Mouse (Mus musculus) left cerebral cortex, adult 6 months (tissue): ENCODE data around the gene Stk19. TPM values are rescaled to one million over a fixed set of nuclear protein-coding genes. Genes with fewer than 3 reads are reported as not detected.

Source experiments
- long read RNA-seq, 2 experiments: library from polyadenylated mRNA; unstranded; transcript quantifications; one replicate each; pipeline ENCODE4 v2.0.0; 2019 to 2020
- polyA plus RNA-seq: library from polyadenylated mRNA; unstranded; fragments of <200 nt; fragmentation: Nextera tagmentation; gene quantifications from 2 replicates; pipeline ENCODE4 v1.2.3, GENCODE M21; 2021

Stk19 gene
- polyA plus RNA-seq: 60.8 and 64.9 TPM in 2 replicates
- long read RNA-seq, experiment 1, transcript Stk19-201 (7 exons, 1,120 nt): major isoform, 32 of 68 reads
- long read RNA-seq, experiment 1, partial matches to known transcripts: 29 of 68 reads
- long read RNA-seq, experiment 1, other reads (novel, unspliced or antisense): 6 of 68 reads
- long read RNA-seq, experiment 2, transcript Stk19-201 (7 exons, 1,120 nt): major isoform, 38 of 77 reads
- long read RNA-seq, experiment 2, partial matches to known transcripts: 30 of 77 reads
- long read RNA-seq, experiment 2, other reads (novel, unspliced or antisense): 7 of 77 reads

DNA sequence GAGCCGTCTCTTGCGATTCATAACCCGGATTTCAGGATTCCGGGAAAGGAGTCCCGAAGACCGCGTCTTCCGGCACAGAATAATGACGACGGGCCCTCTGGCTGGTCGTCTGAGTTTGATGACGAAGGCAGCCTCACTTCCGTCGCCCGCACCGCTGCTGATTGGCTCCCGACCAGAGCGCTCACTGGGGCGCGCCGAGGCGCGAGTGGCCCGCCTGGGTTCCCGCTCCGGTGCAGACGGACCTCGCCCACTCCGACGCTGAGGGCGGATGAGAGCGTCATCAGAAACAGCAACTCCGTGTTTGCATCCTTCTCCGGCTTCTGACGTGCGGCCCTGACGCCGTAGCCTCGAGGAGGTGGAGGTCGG is at the start of gene Stk19, which contains the start of gene Dxo:
Stk19 (minus strand) TSS at position 90 of the 366 bp plus-strand sequence.
Dxo (plus strand) TSS at position 164 of the 366 bp plus-strand sequence.

GRCm38 (mm10) chr17:34881683-34882310 is 45.1 kb upstream of the Stk19 start, which contains the start of gene Gm20547:
Gene Gm20547, minus strand, starts transcription at chr17:34882042.

DNA sequence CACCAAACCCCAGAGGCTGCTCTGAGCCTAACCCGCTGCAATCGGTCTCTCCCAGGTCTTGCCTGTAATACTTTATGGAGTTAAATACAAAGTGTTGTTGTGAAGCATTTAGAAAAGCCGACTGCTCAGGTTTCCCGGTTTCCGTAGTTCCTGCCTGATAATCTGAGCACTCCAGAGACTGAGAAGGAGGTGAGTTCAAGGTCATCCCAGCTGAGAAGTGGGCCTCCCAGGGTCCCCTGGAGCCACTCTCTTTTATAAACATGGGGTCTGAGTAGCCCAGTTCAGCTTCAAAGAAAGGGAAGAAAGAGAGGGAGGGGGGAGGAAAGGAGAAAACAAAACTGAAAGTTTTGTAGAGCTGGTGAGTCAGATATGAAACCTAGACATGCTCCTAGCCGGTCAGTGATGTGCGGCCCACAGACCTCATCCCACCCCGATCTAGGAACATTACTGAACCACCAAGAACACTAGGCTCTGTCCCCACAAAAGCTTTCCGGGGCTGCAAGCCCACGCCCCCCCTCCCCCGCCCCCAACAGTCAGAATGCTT is 42.7 kb upstream of the Stk19 start, which contains the start of gene Zbtb12:
Zbtb12 (plus strand) TSS at position 148 of the 544 bp plus-strand sequence.

GRCm38 (mm10) chr17:34862416-34863081 is 25.8 kb upstream of the Stk19 start, which contains the start of gene Cfb:
Gene Cfb, minus strand, starts transcription at chr17:34862518.

DNA sequence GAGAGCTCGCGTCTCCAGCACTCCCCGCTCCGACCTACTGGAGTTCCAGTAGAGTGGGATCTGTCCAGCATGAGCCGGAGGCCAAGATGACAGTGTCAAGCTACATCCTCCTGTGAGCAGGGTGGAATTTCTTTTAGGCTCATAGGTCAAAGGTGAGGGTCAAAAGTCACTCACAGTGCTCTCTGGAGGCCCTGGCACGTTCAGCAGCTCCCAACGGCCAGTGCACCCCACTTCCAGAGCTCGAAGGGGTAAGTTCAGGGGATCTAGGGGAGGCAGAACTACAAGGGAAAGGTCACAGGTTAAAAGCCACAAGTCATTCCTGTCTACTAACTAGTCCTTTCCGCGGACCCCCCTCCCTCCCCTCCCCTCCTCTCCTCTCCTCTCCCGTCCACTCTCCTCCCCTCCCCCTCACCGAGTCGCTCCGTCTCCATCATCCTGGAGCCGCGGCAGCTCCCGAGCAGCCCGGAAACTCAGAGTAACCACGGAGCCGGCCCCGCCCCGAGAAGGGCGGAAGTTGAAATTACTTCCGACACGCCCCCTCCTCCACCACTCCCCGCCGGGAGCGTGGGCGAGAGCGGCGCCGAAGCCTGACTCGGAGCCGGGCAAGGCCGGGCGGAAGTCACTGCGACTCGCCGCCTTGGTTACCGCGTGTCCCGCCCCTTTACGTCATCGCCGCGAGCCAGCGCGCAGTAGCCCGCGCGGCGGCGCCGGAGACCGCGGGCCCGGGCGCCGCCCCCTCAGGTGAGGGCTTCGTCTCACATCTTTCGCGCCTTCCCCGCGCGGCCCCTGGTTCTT is 13.2 kb upstream of the Stk19 start, which contains the start of the genes Skiv2l and Nelfe:
Skiv2l (minus strand) TSS at position 489 of the 795 bp plus-strand sequence.
Nelfe (plus strand) TSS at position 670 of the 795 bp plus-strand sequence.

DNA sequence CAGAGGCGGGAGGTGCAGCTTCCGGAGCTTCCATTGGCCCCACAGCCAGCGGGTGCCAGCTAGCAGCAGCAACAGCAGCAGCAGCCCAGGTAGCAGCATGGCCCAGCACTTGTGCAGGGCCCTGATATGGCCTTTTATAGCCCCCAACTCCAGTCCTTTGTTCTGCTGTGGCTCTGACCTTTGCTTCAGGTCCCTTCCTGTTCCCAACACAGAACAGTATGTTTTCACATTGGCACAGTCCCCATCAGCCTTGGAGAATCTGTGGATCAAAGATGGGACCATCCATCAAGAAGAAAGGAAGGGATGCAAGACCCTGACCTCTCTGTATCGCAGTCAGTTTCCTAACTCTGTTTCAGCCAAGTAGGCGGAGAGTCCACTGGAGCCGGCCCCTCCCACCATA is 32.4 kb downstream of the Stk19 start, which contains the start of gene Cyp21a1:
Cyp21a1 (minus strand) TSS at position 261 of the 400 bp plus-strand sequence.

Other genes with a start within 250 kb of the Stk19 start
- gene Gpsm3, start 247.1 kb downstream of the Stk19 start, polyA plus RNA-seq: 0.33 and 1.7 TPM in 2 replicates
- 1.8 and 4.5 TPM in 2 replicates for gene Pbx2, start 245.7 kb downstream of the Stk19 start, polyA plus RNA-seq
- gene Ager, start 239.1 kb downstream of the Stk19 start, polyA plus RNA-seq: 0.64 and 0.85 TPM in 2 replicates
- 171 and 196 TPM in 2 replicates for gene Rnf5, start 233.3 kb downstream of the Stk19 start, polyA plus RNA-seq
- 68.0 and 88.2 TPM in 2 replicates for gene Agpat1, start 232.7 kb downstream of the Stk19 start, polyA plus RNA-seq
- gene Egfl8, start 221.0 kb downstream of the Stk19 start, polyA plus RNA-seq: 4.0 and 4.1 TPM in 2 replicates
- 6.5 and 13.9 TPM in 2 replicates for gene Ppt2, start 208.4 kb downstream of the Stk19 start, polyA plus RNA-seq
- 12.4 and 24.5 TPM in 2 replicates for gene Prrt1, start 207.4 kb downstream of the Stk19 start, polyA plus RNA-seq
- 15.4 and 17.0 TPM in 2 replicates for gene Fkbpl, start 192.2 kb downstream of the Stk19 start, polyA plus RNA-seq
- gene Atf6b, start 189.8 kb downstream of the Stk19 start, polyA plus RNA-seq: 25.6 and 45.1 TPM in 2 replicates
- gene Tnxb, start 166.4 kb downstream of the Stk19 start, polyA plus RNA-seq: 0.04 and 0.10 TPM in 2 replicates
- 3.9 and 8.9 TPM in 2 replicates for gene C4b, start 93.1 kb downstream of the Stk19 start, polyA plus RNA-seq
- gene Cyp21a1, start 32.4 kb downstream of the Stk19 start, polyA plus RNA-seq: not detected in 2 replicates
- gene Dxo, start 74 bp upstream of the Stk19 start, polyA plus RNA-seq: 25.6 and 26.2 TPM in 2 replicates
- 20.2 and 21.7 TPM in 2 replicates for gene Skiv2l, start 13.3 kb upstream of the Stk19 start, polyA plus RNA-seq
- 34.1 and 37.6 TPM in 2 replicates for gene Nelfe, start 13.4 kb upstream of the Stk19 start, polyA plus RNA-seq
- 0.39 and 0.50 TPM in 2 replicates for gene Cfb, start 25.6 kb upstream of the Stk19 start, polyA plus RNA-seq
- gene Zbtb12, start 42.5 kb upstream of the Stk19 start, polyA plus RNA-seq: 0.17 and 0.25 TPM in 2 replicates
- not detected in 2 replicates for gene Gm20547, start 45.1 kb upstream of the Stk19 start, polyA plus RNA-seq
- gene C2, start 61.3 kb upstream of the Stk19 start, polyA plus RNA-seq: 2.7 and 3.3 TPM in 2 replicates
- 20.4 and 20.9 TPM in 2 replicates for gene Ehmt2, start 61.5 kb upstream of the Stk19 start, polyA plus RNA-seq
- 0.48 TPM in 2 replicates for gene Slc44a4, start 77.5 kb upstream of the Stk19 start, polyA plus RNA-seq
- gene Neu1, start 94.3 kb upstream of the Stk19 start, polyA plus RNA-seq: 30.2 and 37.0 TPM in 2 replicates
- 0.48 and 1.1 TPM in 2 replicates for gene Hspa1b, start 122.3 kb upstream of the Stk19 start, polyA plus RNA-seq
- not detected in 2 replicates for gene Gm20481, start 133.0 kb upstream of the Stk19 start, polyA plus RNA-seq
- gene Hspa1a, start 135.2 kb upstream of the Stk19 start, polyA plus RNA-seq: 5.3 and 7.0 TPM in 2 replicates
- gene Hspa1l, start 135.8 kb upstream of the Stk19 start, polyA plus RNA-seq: 0.90 and 1.5 TPM in 2 replicates
- gene Lsm2, start 144.9 kb upstream of the Stk19 start, polyA plus RNA-seq: 33.6 and 33.9 TPM in 2 replicates
- 15.7 and 17.2 TPM in 2 replicates for gene Vars, start 164.0 kb upstream of the Stk19 start, polyA plus RNA-seq
- gene Vwa7, start 179.6 kb upstream of the Stk19 start, polyA plus RNA-seq: 0.13 and 0.25 TPM in 2 replicates
- gene Sapcd1, start 191.1 kb upstream of the Stk19 start, polyA plus RNA-seq: 0.89 and 0.92 TPM in 2 replicates
- 0.37 and 0.45 TPM in 2 replicates for gene Msh5, start 209.8 kb upstream of the Stk19 start, polyA plus RNA-seq
- 22.7 and 26.4 TPM in 2 replicates for gene Clic1, start 213.0 kb upstream of the Stk19 start, polyA plus RNA-seq
- 20.0 and 22.8 TPM in 2 replicates for gene Ddah2, start 222.1 kb upstream of the Stk19 start, polyA plus RNA-seq
- gene Ly6g6c, start 228.4 kb upstream of the Stk19 start, polyA plus RNA-seq: not detected in 2 replicates
- gene Mpig6b, start 229.2 kb upstream of the Stk19 start, polyA plus RNA-seq: not detected in 2 replicates
- 2.4 and 3.7 TPM in 2 replicates for gene Ly6g6e, start 240.0 kb upstream of the Stk19 start, polyA plus RNA-seq
- 1.6 and 2.3 TPM in 2 replicates for gene Ly6g6d, start 241.1 kb upstream of the Stk19 start, polyA plus RNA-seq
- gene Ly6g6f, start 248.7 kb upstream of the Stk19 start, polyA plus RNA-seq: 1.6 and 2.2 TPM in 2 replicates